Mouse (Mus musculus): ENCODE results near the gene Fdxr.

Gene Fdxr

GRCm38 (mm10) chr11:115289885-115290284 lies 13.0 kb upstream of the Fdxr start:
- no peak for DNase-seq (ENCODE audit: low spot score)

DNA sequence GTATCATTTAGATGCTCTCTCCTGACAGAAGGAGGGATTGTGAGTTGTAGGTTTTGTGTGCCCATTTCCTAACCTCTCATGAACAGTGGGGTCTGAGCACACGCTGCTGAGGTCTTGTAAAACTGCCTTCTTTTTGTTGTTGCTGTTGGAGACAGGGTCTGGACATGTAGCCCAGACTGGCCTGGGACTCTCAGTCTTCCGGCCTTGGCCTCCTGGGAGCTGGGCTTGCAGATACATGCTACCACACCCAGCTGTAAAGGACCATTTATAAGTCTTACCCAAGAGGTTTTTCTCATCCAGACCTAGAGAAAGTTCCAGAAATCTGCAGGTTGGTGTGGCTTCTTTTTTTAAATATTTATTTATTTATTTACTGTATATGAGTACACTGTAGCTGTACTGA lies 11.5 kb upstream of the Fdxr start:
- no peak for DNase-seq (ENCODE audit: low spot score)

DNA sequence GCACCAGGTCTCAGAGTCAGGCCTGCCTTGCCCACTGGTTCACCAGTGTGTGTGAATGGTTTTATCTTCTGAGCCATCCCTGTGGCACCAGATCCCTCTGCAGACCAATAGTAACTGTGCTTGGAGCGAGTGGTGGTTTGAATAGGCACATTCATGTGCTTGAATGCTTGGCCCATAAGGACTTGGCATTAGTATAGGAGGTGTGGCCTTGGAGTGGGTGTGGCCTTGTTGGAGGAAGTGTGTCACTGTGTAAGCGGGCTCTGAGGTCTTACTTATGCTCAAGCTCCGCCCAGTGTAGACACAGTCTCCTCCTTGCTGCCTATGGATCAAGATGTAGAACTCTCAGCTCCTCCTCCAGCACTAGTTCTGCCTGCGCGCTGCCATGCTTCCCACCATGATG lies 10.5 kb upstream of the Fdxr start:
- DNase-seq (ENCODE audit: low spot score): no peak

GRCm38 (mm10) chr11:115286201-115286993 lies 9.5 kb upstream of the Fdxr start:
- no peak for DNase-seq (ENCODE audit: low spot score)

GRCm38 (mm10) chr11:115285282-115285681 lies 8.4 kb upstream of the Fdxr start:
- DNase-seq (ENCODE audit: low spot score): no peak

DNA sequence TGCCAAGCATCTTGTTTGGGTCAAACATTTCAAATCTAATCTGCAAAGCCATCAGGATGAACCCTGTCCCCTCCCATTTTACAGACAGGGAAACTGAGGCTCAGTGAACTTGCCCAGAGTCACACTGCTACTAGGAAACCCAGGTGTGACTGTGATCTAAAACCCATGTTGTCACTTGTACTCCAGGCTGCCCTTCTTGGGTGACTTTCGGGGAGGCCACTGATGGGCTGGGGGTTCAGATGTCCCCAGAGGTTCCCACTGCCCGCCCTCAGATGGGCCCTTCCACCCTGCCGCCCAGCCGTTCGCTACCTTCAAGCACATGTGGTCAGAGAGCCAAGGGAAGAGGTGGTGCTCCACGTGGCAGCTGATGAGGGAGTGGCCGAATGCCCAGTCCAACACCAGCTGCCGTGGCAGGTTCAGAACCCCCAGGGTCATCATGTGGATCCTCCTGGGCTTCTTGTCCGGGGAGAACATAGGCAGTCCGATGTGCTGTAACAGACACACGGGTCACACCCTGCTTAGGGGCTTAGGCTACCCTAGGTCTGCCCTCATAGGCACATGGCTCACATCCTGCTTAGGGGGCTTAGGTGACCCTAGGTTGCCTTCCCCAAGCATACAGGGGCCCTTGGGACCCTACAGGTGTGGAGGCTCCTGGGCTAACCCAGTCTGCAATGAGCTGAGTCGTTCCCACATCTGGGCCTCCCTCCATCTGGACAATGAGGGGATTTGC lies 7.2 kb upstream of the Fdxr start:
- DNase-seq (ENCODE audit: low spot score): no peak

- no peak for DNase-seq (ENCODE audit: low spot score)
These were observed 6.6 kb upstream of the Fdxr start for GRCm38 (mm10) chr11:115283486-115283765.

GRCm38 (mm10) chr11:115282723-115283485 lies 6.1 kb upstream of the Fdxr start:
- DNase-seq (ENCODE audit: low spot score): no peak

GRCm38 (mm10) chr11:115282295-115282694 lies 5.4 kb upstream of the Fdxr start:
- no peak for DNase-seq (ENCODE audit: low spot score)

DNA sequence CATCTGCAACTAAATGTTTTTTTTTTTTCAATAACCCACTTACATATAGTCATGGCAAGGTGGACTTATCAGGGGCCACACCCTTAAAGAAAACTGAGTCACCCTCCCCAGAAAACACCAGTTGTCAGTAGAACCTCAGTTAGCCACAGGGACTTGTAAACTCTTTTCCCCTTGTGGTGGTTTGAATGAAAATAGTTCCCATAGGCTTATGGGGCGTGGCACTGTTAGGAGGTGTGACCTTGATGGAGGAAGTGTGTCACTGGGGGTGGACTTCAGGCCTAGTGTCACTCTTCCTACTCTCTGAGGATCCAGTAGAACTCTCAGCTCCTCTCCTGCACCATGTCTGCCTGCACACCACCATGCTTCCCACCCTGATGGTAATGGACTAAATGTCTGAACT lies 2.9 kb upstream of the Fdxr start:
- DNase-seq (ENCODE audit: low spot score): no peak

- no peak for DNase-seq (ENCODE audit: low spot score)
These were observed 1.3 kb upstream of the Fdxr start for GRCm38 (mm10) chr11:115278176-115278575.

DNA sequence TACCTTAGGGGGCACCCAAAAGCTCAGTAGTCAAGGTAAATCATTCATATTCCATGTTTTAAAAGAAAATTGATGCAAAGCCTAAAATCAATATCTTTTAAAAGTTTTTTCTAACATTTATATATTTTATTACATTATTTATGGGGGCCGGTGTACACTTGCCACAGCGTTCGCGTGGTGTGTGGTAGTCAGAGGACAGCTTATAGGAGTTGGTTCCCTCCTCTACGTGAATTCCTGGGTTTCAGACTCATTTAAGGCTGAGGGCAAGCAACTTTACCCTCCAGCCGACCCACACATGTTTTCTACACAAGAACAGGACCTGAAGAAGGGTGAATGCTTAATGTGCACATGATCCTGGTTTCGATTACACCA lies 740 bp upstream of the Fdxr start:
- no peak for DNase-seq (ENCODE audit: low spot score)

DNA sequence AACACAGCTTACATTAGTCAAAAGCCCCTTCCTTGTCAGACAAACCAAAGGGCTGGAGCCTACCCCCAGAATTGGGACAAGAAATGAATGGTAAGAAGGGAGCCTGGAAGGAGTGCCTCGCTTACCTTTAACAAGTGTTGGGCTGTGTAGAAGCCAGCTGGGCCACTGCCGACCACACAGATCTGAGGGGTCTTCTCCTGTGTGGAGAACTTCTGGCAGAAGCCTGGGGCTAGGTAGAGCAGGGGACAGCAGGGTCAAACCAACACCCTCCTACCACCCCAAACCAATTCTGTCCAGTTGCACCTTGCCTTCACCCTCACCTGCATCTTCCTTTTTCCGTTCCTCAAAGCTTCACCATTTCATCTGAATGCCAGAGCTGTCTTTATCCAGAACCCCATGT lies 896 bp downstream of the Fdxr start:
- no peak for DNase-seq (ENCODE audit: low spot score)

DNA sequence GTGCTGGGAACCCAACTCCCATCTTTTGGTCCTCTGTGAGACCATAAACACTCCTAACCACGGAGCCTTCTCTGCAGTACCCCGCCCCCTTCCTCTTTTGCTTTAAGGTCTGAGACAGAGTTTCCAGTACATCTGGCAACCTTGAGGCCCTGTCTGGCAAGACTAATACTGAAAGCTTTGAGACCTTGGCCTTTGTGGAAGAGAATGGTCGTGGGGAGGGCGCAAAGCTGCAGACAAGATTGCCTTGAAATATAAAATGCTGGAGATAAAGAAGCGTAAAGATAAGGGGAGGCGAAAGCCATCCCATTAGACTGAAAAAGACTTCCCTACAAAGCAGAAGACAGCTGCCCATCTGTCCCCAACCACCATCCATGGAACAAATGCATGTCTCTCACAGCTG lies 1.3 kb downstream of the Fdxr start:
- DNase-seq (ENCODE audit: low spot score): no peak

DNA sequence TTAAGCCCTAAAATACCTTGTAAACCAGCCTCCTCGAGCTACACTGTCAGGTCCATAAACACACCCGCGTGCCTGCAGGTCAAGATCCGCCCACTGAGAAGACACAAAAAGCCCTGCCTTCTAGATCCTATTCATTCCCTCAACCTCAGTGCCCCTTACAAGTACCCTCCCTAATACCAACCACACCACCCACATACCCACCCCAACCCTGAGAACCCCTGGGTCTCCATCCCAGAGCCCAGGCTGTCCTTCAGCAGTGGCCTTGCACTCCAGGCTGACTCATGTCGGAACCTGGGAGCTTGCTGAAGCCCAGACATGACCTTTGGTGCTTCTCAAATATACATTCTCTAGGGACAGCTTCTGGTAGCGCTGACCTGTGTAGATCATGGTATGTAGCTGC lies 2.1 kb downstream of the Fdxr start:
- DNase-seq (ENCODE audit: low spot score): no peak

GRCm38 (mm10) chr11:115274178-115274577 lies 2.7 kb downstream of the Fdxr start:
- no peak for DNase-seq (ENCODE audit: low spot score)

GRCm38 (mm10) chr11:115273735-115274134 lies 3.1 kb downstream of the Fdxr start:
- DNase-seq (ENCODE audit: low spot score): no peak

DNA sequence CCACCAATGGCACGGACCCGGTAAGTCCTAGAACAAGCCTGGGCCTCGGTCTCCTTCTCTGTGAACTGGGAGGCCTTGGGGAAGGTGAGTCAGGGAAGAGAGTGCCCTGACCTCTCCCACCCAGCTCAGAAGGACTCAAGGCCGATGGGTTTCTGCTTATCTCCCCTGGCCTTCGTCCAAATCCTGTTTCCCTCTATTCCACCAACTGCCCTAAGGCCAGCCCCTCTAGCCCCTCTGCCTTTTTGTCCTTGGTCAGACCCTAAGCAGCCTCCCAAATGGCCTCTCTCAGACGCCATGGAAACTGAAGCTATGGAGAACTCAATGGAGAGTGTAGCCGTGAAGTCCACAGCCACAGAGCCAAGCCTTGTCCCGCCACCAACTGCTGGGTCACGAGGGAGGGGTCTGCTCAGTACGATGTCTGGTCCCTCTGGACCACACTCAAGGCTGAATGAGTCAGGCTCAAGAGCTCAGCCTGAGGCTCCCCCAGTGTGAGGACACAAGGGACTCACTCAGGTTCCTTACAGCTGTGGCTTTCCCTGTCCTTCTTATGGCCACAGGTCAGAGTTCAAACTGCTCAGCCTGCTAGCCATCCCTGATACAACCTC lies 3.9 kb downstream of the Fdxr start:
- DNase-seq (ENCODE audit: low spot score): no peak

DNA sequence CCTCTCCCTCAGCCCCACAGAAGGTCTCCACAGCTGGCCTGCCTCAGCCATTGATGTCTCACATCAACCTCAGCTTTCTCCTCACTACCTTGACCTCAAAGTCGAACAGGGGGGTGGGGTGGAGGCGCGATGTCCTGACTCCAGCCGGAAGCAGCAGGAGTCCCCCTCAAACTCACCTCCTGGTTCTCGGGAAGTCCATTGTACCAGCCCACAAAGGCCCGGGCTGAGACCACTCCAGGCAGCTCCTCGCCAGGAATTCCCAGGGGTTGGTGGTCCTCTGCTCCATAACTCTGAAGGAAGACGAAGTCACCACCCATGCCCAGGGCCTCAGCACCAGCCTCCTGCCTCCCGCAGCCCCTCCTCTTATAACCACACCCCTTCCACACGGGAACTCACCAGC lies 5.4 kb downstream of the Fdxr start:
- DNase-seq (ENCODE audit: low spot score): no peak

- DNase-seq (ENCODE audit: low spot score): no peak
These were observed 5.8 kb downstream of the Fdxr start for GRCm38 (mm10) chr11:115271052-115271451.

DNA sequence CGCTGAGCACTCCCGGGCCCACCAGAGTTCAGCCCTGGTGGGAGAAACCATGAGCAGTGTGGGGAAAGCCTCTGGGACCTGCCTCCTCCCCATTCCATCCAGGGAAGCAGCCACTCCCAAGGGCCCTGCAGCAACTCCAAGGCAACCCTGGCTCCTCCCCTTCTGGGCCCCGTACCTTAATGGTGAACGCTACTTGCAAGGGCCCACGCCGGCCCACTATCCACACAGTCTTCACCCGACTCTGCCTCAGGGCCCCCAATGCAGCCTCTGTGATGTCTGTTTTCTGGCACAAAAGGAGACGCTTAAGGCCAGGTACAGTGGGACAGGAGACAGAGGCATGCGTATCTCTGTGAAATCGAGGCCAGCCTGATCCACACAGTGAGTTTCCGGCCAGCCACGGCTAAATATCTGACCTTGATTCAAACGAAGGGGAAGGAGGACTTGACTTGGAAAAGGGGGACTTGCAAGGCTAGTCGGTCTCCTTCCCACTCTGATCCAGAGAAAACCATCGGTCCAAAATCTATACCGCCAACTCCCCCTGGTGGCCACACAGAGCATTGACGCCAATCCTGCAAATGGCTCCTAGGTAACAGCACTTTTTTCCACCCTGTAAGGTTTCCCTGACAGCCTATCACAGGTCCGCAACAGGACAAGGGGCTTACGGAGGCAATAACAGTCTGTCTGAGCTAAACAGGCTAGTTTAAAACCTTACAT lies 6.5 kb downstream of the Fdxr start:
- DNase-seq (ENCODE audit: low spot score): peak; percentile 93
